Mouse (Mus musculus): ENCODE results near the gene Ppp1r15b. TPM values are rescaled to one million over a fixed set of nuclear protein-coding genes. Genes with fewer than 3 reads are reported as not detected.

The Ppp1r15b gene
- polyA plus RNA-seq, 1 experiment from 2014 or later = 48.9 TPM

DNA sequence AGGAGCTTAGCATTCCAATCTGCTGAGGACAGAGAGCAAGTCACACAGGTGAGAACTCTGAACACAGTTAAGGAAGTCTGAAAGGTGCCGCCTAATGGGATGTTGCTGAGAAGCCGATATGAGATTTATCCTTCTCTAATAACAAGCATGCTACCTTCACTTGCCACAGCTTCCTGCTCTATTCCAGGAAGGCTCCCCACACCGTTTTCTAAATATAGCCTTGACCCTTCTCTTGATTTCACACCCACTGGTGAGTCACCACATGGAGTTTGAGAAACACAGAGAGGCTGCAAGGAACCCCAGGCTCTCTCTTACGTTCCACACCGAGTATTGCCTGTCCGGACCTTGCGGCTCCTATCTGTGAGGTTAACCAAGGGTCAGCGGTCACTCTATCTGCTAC is 57.8 kb downstream of the Ppp1r15b start:
- Histone ChIP-seq H3K9ac (ENCODE audit: low read depth, low read length) (no peak overlapping the region), H3K4me2 (ENCODE audit: low read depth, low read length) (no peak overlapping the region), H3K36me3 (ENCODE audit: control insufficient read depth, insufficient read depth) (no peaks in the 10 kb centered on the region), H3K27me3 (ENCODE audit: control insufficient read depth, insufficient read depth, low read depth, low read length) (no peaks in the 10 kb centered on the region), H3K4me3 (ENCODE audit: low read depth, low read length) (no peak overlapping the region), H3K27ac (ENCODE audit: low read length) (no peak overlapping the region), H3K9me3 (replicated peaks; ENCODE audit: control insufficient read depth, low read length) (no peaks in the 10 kb centered on the region), H3K4me1 (ENCODE audit: control insufficient read depth, low read depth, low read length) (no peaks in the 10 kb centered on the region; the same call in 1 of the 2 replicates)
- 63% methylated on average over 8 of the region's 8 CpGs for WGBS (ENCODE audit: insufficient replicate concordance)
- no peak for ATAC-seq (ENCODE audit: low read depth)

Other genes starting within 250 kb of the Ppp1r15b start
- gene Mdm4, start 100.6 kb upstream of the Ppp1r15b start, polyA plus RNA-seq (2015; fragmentation: Nextera tagmentation; extraction: Ambion mirVana) = 12.7 and 13.4 TPM in 2 replicates
- 0.85 and 1.2 TPM in 2 replicates for gene Pik3c2b, start 85.5 kb upstream of the Ppp1r15b start, polyA plus RNA-seq (2015; fragmentation: Nextera tagmentation; extraction: Ambion mirVana)
- 2.8 and 3.7 TPM in 2 replicates for gene Plekha6, start 33.1 kb downstream of the Ppp1r15b start, polyA plus RNA-seq (2015; fragmentation: Nextera tagmentation; extraction: Ambion mirVana)
- 7.8 and 10.2 TPM in 2 replicates for gene Golt1a, start 178.7 kb downstream of the Ppp1r15b start, polyA plus RNA-seq (2015; fragmentation: Nextera tagmentation; extraction: Ambion mirVana)
- not detected in 2 replicates for gene Kiss1, start 190.7 kb downstream of the Ppp1r15b start, polyA plus RNA-seq (2015; fragmentation: Nextera tagmentation; extraction: Ambion mirVana)
- 0.56 and 0.72 TPM in 2 replicates for gene Ren1, start 219.4 kb downstream of the Ppp1r15b start, polyA plus RNA-seq (2015; fragmentation: Nextera tagmentation; extraction: Ambion mirVana)
- gene Etnk2, start 232.4 kb downstream of the Ppp1r15b start, polyA plus RNA-seq (2015; fragmentation: Nextera tagmentation; extraction: Ambion mirVana) = 15.5 and 20.3 TPM in 2 replicates

Data from liver, embryonic 16.5 days (tissue).